Mouse (Mus musculus) MEL (cell line): Measurements from ENCODE around the gene Tnnc2.

Experiments used
- BHLHE40 ChIP-seq: IDR thresholded peaks from 2 replicates; pipeline ENCODE4 v1.6.1; 2012; ENCODE audit warnings: low read depth, mild to moderate bottlenecking, inconsistent platforms, low read length, improper control_type of control experiment, borderline replicate concordance
- CHD2 ChIP-seq: IDR thresholded peaks from 2 replicates; pipeline ENCODE4 v1.6.1; 2011; ENCODE audit warnings: low read length, improper control_type of control experiment
- CTCF ChIP-seq, 3 experiments: IDR thresholded peaks in 2 of 3; conservative IDR thresholded peaks in 1 of 3; 2 replicates each; pipeline ENCODE4 v1.5.1; 2011 to 2012; ENCODE audit warnings: low read length in 3 of 3, low read depth in 2 of 3, mild to moderate bottlenecking in 2 of 3, improper control_type of control experiment in 1 of 3, inconsistent platforms in 1 of 3, mixed read lengths in 1 of 3, moderate library complexity in 1 of 3; ENCODE audit not compliant: control insufficient read depth in 1 of 3, insufficient read depth in 1 of 3, poor library complexity in 1 of 3, severe bottlenecking in 1 of 3
- JUND ChIP-seq: IDR thresholded peaks from 2 replicates; pipeline ENCODE4 v1.6.1; 2011; ENCODE audit warnings: low read depth, mild to moderate bottlenecking, improper control_type of control experiment, low read length
- KAT2A ChIP-seq: conservative IDR thresholded peaks from 2 replicates; pipeline ENCODE4 v1.6.1; 2012; ENCODE audit warnings: low read depth, low read length, improper control_type of control experiment, inconsistent platforms
- MAX ChIP-seq: IDR thresholded peaks from 2 replicates; pipeline ENCODE4 v1.6.1; 2011; ENCODE audit warnings: low read length, improper control_type of control experiment
- MYC ChIP-seq: IDR thresholded peaks from 2 replicates; pipeline ENCODE4 v1.6.1; 2011; ENCODE audit warnings: low read depth, mild to moderate bottlenecking, low read length, improper control_type of control experiment, moderate library complexity
- NRF1 ChIP-seq: IDR thresholded peaks from 2 replicates; pipeline ENCODE4 v1.6.1; 2014; ENCODE audit warnings: low read depth, mild to moderate bottlenecking, inconsistent platforms, low read length, improper control_type of control experiment, moderate library complexity; ENCODE audit not compliant: poor library complexity, insufficient read depth, severe bottlenecking
- POLR2A ChIP-seq, 2 experiments: IDR thresholded peaks; 2 replicates each; pipeline ENCODE4 v1.6.1; 2011 to 2012; ENCODE audit warnings: low read length in 2 of 2, mild to moderate bottlenecking in 2 of 2, control low read depth in 1 of 2, improper control_type of control experiment in 1 of 2, low read depth in 1 of 2, moderate library complexity in 1 of 2; ENCODE audit not compliant: control insufficient read depth in 1 of 2, insufficient read depth in 1 of 2, poor library complexity in 1 of 2
- TCF12 ChIP-seq: IDR thresholded peaks from 2 replicates; pipeline ENCODE4 v1.6.1; 2014; ENCODE audit warnings: low read depth, mild to moderate bottlenecking, inconsistent platforms, low read length, improper control_type of control experiment, moderate library complexity
- USF1 ChIP-seq: IDR thresholded peaks from 2 replicates; pipeline ENCODE4 v1.6.1; 2014; ENCODE audit warnings: low read depth, mild to moderate bottlenecking, inconsistent platforms, low read length, improper control_type of control experiment, moderate library complexity
- ZMIZ1 ChIP-seq: IDR thresholded peaks from 2 replicates; pipeline ENCODE4 v1.6.1; 2012; ENCODE audit warnings: low read depth, mild to moderate bottlenecking, inconsistent platforms, low read length, improper control_type of control experiment, moderate library complexity

- no peak for TF ChIP-seq POLR2A (IDR thresholded peaks at IDR 0.05; ENCODE audit: control insufficient read depth in 1 of 2, insufficient read depth in 1 of 2, low read depth in 1 of 2, low read length in 2 of 2, poor library complexity in 1 of 2)
- no peak for TF ChIP-seq NRF1
- TF ChIP-seq CHD2: no peak
- no peak for TF ChIP-seq ZMIZ1
- TF ChIP-seq KAT2A: no peak
- TF ChIP-seq CTCF (IDR thresholded peaks at IDR 0.05 in 2 of 3, conservative IDR thresholded peaks at IDR 0.05 in 1 of 3; ENCODE audit: control insufficient read depth in 1 of 3, insufficient read depth in 1 of 3, low read depth in 2 of 3, low read length in 3 of 3, poor library complexity in 1 of 3, severe bottlenecking in 1 of 3): no peak
- no peak for TF ChIP-seq USF1
- no peak for TF ChIP-seq BHLHE40
- no peak for TF ChIP-seq TCF12
- TF ChIP-seq MYC: no peak
- TF ChIP-seq JUND: no peak
- no peak for TF ChIP-seq MAX
Measured at GRCm38 (mm10) chr2:164795868-164796267, 16.1 kb upstream of the Tnnc2 start.
